Mouse (Mus musculus): ENCODE results near the gene Akap8l.

The Akap8l gene

GRCm38 (mm10) chr17:32320597-32321389, 29.6 kb downstream of the Akap8l start, which contains the start of gene Akap8:
Akap8 (minus strand) TSS chr17:32321238.
- CTCF ChIA-PET, result interaction anchor here (0.6 to 0.9 kb wide), 2 partner anchors 37 to 99 kb away, joined by 6 read pairs; no protein-coding TSS in a partner anchor

DNA sequence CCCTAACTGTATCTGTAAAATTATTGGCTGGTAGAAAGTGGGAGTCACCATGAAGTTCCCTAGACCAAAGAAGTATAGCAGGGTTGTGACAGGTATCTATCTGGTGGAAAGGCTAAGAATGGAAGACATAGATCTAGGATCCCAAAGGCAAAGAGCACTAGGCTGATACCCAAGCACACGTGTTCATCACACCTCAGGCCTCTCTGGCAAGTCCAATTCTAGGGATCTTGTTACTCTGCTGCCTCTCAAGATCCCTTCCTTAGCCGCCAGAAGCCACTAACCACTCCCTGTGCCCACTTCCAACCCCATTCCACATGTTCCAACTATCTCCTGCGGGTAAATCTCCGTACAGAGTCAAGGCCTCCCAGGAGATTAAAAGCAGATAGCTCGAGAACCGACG, 30.5 kb downstream of the Akap8l start:
- CTCF ChIA-PET, result interaction anchor here (0.6 to 0.9 kb wide), 2 partner anchors 36 to 100 kb away, joined by 6 read pairs; no protein-coding TSS in a partner anchor

DNA sequence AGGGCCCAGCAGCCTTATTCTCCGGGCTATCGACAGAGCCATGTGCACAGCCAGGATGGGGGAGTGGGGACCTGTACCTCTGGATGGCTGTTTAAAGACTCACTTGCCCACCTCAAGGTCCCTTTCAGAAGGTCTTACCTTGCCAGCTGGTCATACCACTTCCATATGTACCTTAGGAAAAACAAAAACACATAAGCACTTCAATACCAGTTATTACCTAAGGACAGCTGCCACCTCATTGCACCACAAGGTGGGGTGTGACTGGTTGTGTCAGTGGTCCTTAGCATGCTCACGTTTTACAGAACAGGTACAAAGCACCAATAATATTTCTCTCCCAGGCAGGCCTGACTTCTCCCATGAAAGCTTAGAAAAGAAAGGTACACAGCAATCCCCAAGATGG, 32.7 kb downstream of the Akap8l start:
- CTCF ChIA-PET, result no interaction called here

GRCm38 (mm10) chr17:32317032-32317431, 33.4 kb downstream of the Akap8l start:
- CTCF ChIA-PET, result no interaction called here

- CTCF ChIA-PET, result no interaction called here
Observed at GRCm38 (mm10) chr17:32315560-32315959, 34.8 kb downstream of the Akap8l start.

- CTCF ChIA-PET, result no interaction called here
Observed at GRCm38 (mm10) chr17:32313892-32314291, 36.5 kb downstream of the Akap8l start.

DNA sequence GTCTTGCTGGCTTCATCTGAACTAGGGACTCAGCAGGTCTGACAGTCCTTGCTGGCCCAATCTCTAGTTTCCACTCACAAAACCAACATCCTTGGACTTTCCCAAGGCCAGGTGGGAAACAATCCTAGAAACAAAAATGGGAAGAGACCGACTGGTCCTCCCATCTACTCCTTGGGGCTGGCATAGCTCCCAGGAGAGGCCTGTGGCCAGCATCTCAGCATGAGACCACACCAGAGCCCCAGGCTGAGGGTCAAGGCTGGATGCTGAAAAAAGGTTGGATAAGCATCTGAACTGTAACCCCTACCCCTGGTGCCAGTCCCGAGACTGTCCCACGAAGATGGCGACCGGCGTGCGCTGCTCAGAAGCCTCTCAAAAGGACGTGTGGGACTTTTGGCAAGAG, 37.6 kb downstream of the Akap8l start:
- CTCF ChIA-PET, result no interaction called here

GRCm38 (mm10) chr17:32307963-32308362, 42.4 kb downstream of the Akap8l start:
- CTCF ChIA-PET, result no interaction called here

DNA sequence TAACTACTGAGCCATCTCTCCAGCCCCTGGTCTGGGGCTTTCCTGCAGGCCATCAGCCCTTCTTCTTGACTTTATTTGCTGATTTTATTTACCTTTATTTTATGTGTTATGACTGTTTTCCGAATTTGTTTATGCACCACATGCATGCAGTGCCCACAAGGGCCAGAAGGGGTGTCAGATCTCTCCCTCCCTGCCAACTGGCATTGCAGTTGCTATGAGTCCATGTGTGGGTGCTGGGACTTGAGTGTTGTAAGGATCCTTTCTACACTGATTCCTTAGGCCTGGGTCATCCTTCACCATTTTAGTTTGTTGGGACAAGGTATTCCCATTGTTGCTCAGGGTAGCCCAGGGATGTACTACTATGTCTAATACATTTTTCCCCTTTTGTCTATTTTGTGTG, 52.3 kb downstream of the Akap8l start:
- CTCF ChIA-PET, result interaction anchor here (0.7 kb wide), 1 partner anchor 18 kb away, joined by 14 read pairs; no protein-coding TSS in a partner anchor

- CTCF ChIA-PET, result no interaction called here
Observed at GRCm38 (mm10) chr17:32295901-32296300, 54.5 kb downstream of the Akap8l start.

DNA sequence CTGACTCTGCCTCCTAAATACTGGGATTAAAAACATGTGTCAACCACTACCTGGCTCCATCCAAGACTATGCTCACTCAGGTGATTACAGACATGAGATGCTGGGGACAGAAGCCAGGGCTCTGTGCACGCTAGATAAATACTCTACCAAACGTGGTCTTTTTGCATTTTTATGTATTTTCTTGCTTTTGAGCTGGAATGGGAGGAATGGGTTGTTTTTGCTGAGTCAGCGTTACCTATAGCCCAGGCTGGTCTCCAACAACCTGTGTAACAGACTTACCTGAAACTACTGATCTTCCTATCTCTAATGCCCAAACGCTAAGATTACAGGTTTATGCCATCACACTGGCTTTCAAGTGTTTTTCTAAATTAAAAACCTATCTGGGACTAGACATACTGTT, 55.2 kb downstream of the Akap8l start:
- CTCF ChIA-PET, result no interaction called here

DNA sequence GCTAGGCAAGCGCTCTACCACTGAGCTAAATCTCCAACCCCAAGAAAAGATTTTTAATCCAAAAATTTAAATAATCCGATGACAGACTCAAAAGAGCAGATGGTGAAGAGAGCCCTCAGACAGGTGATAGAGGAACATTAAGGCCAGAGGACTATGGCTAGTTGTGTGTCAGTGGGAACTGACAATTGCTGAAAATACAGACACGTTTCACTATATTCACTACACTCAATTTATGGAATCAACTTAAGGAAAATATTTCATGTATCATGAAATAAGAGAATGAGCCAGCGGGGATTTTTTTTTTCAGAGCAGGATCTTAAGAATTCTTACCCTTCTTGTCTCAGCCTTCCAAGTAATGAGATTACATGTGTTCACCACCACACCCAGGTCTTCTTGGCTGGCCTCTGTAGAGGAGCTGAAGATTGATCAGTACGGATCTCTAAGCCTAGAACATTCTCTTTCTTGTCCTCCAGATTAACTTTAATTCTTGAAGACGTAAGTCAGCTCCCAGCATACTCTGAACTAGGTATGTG, 65.2 kb downstream of the Akap8l start:
- CTCF ChIA-PET, result no interaction called here

GRCm38 (mm10) chr17:32284262-32285137, 65.9 kb downstream of the Akap8l start, which contains the start of gene Brd4:
Brd4 (minus strand) TSS chr17:32284722.
- CTCF ChIA-PET, result interaction anchor here (1.2 kb wide), 1 partner anchor 36 kb away, joined by 6 read pairs; no protein-coding TSS in a partner anchor

- CTCF ChIA-PET, result interaction anchor here (1.2 kb wide), 1 partner anchor 36 kb away, joined by 6 read pairs; no protein-coding TSS in a partner anchor
Observed at GRCm38 (mm10) chr17:32283771-32284221, 66.6 kb downstream of the Akap8l start.

DNA sequence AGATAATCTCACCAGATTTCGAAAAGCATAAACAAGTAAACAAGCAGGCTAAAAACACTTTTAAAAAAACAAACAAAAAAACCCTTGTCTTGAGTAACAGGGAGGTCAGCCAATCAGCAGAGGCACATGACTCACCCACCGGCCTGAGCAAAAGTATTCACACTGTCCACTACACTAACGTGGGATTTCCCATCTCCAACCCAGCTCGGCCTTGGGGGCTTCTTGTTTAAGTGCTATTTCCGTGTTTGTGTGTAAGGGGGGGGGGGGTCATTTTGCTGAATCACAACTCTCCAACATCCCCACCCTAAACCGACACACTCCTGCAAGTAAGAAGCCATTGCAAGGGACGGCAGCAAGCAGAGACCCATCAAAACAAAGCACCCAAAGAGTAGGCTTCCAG, 67.1 kb downstream of the Akap8l start:
- CTCF ChIA-PET, result interaction anchor here (0.7 to 1.2 kb wide), 2 partner anchors 12 to 37 kb away, joined by 5 to 6 read pairs; no protein-coding TSS in a partner anchor

GRCm38 (mm10) chr17:32281611-32282310, 68.6 kb downstream of the Akap8l start:
- CTCF ChIA-PET, result no interaction called here

- CTCF ChIA-PET, result no interaction called here
Observed at GRCm38 (mm10) chr17:32281126-32281525, 69.3 kb downstream of the Akap8l start.

GRCm38 (mm10) chr17:32280575-32280974, 69.8 kb downstream of the Akap8l start:
- CTCF ChIA-PET, result no interaction called here

GRCm38 (mm10) chr17:32277201-32277600, 73.2 kb downstream of the Akap8l start:
- CTCF ChIA-PET, result no interaction called here

DNA sequence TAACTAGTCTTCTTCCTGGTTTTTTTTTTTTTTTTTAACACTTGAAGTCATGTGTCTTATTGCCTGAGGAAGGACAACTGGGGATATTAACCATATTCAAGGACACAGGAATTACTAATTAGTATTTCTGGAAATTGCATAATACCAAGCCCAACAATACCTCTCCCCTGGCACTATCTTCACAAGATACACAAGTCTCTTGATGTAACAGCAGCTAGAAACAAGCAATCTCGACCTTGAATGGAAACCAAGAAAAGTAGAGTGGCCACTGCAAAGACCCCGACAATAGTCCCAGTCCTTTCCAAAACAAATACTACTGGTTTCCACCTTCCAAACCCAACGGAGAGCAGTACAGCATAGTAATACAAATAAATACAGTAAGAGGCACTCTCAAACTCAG, 74.8 kb downstream of the Akap8l start:
- CTCF ChIA-PET, result interaction anchor here (0.6 kb wide), 1 partner anchor 64 kb away, joined by 6 read pairs; no protein-coding TSS in a partner anchor
